Mouse (Mus musculus): ENCODE measurements around the gene Tmem52b. TPM values are rescaled to one million over a fixed set of nuclear protein-coding genes. Genes with fewer than 3 reads are reported as not detected.

Tmem52b gene
- polyA plus RNA-seq, 1 experiment from 2014 or later, result not detected

DNA sequence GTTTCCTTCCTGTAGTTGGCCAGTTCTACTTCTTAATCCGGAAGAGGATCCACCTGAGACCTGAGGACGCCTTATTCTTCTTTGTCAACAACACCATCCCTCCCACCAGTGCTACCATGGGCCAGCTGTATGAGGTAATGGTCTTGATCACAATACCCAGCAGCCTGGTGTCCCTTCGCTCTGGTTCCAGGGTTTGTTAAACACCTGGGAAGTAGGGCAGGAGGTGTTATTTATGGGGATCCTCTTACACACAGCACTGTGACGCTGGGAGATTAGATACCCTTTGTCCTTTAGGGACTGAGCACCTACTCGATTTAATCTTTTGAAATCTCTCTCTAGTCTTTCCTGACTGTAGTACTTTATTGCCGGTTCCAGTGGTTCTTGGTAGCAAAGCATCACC lies 26.2 kb downstream of the Tmem52b start:
- H3K4me2 ChIP-seq (ENCODE audit: low read depth, low read length), result no peak overlapping the region
- H3K4me3 ChIP-seq (ENCODE audit: low read depth, low read length), result no peak overlapping the region
- no peaks in the 10 kb centered on the region for H3K27me3 ChIP-seq (ENCODE audit: control insufficient read depth, insufficient read depth, low read length)
- H3K9ac ChIP-seq (replicated peaks; ENCODE audit: low read depth, low read length), result no peak overlapping the region
- no peak for ATAC-seq (ENCODE audit: low read depth)
- 94% methylated on average over 6 of the region's 6 CpGs for WGBS
- no peaks in the 10 kb centered on the region for H3K9me3 ChIP-seq (ENCODE audit: control insufficient read depth, low read length)
- peaks cover 43% of the 10 kb centered on the region for H3K36me3 ChIP-seq (ENCODE audit: control insufficient read depth, insufficient read depth, low read length)
- no peak overlapping the region for H3K27ac ChIP-seq (ENCODE audit: low read depth, low read length)
- H3K4me1 ChIP-seq (ENCODE audit: control insufficient read depth, insufficient read depth, low read length), result peaks cover 19% of the 10 kb centered on the region

DNA sequence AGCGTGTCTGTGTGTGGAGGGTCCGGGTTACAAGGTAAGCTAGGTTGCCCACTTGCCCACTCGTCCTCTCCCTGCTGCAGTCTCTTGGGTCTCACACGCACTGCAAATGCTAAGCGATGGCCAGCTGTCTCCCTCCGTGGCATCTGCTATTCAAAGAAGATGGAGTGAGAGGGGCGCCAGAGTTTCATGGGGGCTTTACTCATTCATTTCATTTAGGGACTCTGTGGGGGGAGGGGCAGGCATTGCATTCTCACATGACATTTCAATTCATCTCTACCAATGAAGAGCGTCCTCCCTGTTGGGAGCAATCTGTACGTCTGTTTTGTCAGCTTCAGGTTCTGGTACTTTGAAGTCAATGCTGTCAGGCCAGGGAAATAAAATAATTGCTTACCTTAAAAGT lies 29.6 kb downstream of the Tmem52b start:
- no peak overlapping the region for H3K9ac ChIP-seq (replicated peaks; ENCODE audit: low read depth, low read length)
- H3K27ac ChIP-seq (ENCODE audit: low read depth, low read length), result no peak overlapping the region
- H3K4me3 ChIP-seq (ENCODE audit: low read depth, low read length), result no peak overlapping the region
- H3K36me3 ChIP-seq (ENCODE audit: control insufficient read depth, insufficient read depth, low read length), result peaks cover 43% of the 10 kb centered on the region
- H3K4me2 ChIP-seq (ENCODE audit: low read depth, low read length), result no peak overlapping the region
- 0 out of 2 replicates have a peak, but pooled peaks cover 2% of the 10 kb centered on the region for H3K4me1 ChIP-seq (ENCODE audit: control insufficient read depth, insufficient read depth, low read length)
- H3K9me3 ChIP-seq (ENCODE audit: control insufficient read depth, low read length), result no peaks in the 10 kb centered on the region
- H3K27me3 ChIP-seq (ENCODE audit: control insufficient read depth, insufficient read depth, low read length), result no peaks in the 10 kb centered on the region
- ATAC-seq (ENCODE audit: low read depth), result no peak
- WGBS, result 51% methylated on average over 9 of the region's 9 CpGs

- no peaks in the 10 kb centered on the region for H3K9me3 ChIP-seq (ENCODE audit: control insufficient read depth, low read length)
- no peak overlapping the region for H3K27ac ChIP-seq (ENCODE audit: low read depth, low read length)
- no peak overlapping the region for H3K9ac ChIP-seq (replicated peaks; ENCODE audit: low read depth, low read length)
- no peak overlapping the region for H3K4me2 ChIP-seq (ENCODE audit: low read depth, low read length)
- ATAC-seq (ENCODE audit: low read depth), result no peak
- peaks cover 40% of the 10 kb centered on the region for H3K36me3 ChIP-seq (ENCODE audit: control insufficient read depth, insufficient read depth, low read length)
- H3K4me1 ChIP-seq (ENCODE audit: control insufficient read depth, insufficient read depth, low read length), result no peaks in the 10 kb centered on the region
- whole genome bisulfite sequencing, result 95% methylated on average over 3 of the region's 3 CpGs
- no peaks in the 10 kb centered on the region for H3K27me3 ChIP-seq (ENCODE audit: control insufficient read depth, insufficient read depth, low read length)
- no peak overlapping the region for H3K4me3 ChIP-seq (ENCODE audit: low read depth, low read length)
These were observed 30.2 kb downstream of the Tmem52b start for GRCm38 (mm10) chr6:129542540-129542939.

DNA sequence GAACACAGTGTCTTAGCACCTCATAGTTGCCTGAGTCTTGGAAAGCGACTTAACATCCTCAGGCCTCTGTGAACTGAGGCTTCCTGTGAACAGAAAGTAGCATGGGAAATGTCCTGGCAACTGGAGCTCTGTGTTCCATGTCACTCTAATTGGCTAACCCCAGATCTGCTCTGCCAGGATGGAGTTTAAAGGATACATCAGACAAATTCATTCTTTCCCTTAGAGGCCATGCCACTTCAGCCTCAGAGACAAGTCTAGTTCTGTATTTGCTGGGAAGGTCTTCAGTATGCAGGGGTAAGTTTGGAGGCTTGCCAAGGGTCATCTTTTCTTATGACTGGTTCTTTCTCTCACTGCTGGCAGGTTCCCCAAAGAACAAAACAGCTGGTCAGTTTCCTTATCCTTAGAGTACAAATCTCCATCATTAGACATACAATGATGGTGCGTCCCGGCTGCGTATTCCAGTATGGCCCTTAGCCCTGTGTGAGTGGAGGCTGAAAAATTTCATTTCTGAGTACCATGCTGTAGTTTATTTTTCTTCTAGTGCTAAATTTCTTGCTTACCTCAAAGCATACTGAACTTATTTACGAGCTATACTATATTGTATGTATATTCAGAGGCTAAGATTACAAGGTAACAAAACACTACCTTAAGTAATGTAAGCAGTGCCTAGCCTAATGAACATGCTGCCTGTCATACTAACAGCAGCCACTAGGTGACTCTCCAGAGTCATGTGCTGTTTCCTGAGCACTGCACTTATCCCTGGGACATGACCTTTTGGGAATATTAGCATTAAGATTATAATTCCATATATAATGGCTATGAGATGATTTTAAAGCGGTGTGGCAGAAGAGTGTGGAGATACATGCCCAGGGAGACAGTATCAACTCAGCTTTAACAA lies 31.6 kb downstream of the Tmem52b start:
- Histone ChIP-seq H3K36me3 (ENCODE audit: control insufficient read depth, insufficient read depth, low read length) (peaks cover 33% of the 10 kb centered on the region; the same call in 1 of the 2 replicates), H3K9ac (replicated peaks; ENCODE audit: low read depth, low read length) (no peak overlapping the region), H3K4me1 (ENCODE audit: control insufficient read depth, insufficient read depth, low read length) (no peaks in the 10 kb centered on the region), H3K4me2 (ENCODE audit: low read depth, low read length) (no peak overlapping the region), H3K4me3 (ENCODE audit: low read depth, low read length) (no peak overlapping the region), H3K27ac (ENCODE audit: low read depth, low read length) (no peak overlapping the region), H3K9me3 (ENCODE audit: control insufficient read depth, low read length) (no peaks in the 10 kb centered on the region), H3K27me3 (ENCODE audit: control insufficient read depth, insufficient read depth, low read length) (no peaks in the 10 kb centered on the region)
- 52% methylated on average over 6 of the region's 6 CpGs for WGBS
- peak; percentile 91 for ATAC-seq (ENCODE audit: low read depth)

DNA sequence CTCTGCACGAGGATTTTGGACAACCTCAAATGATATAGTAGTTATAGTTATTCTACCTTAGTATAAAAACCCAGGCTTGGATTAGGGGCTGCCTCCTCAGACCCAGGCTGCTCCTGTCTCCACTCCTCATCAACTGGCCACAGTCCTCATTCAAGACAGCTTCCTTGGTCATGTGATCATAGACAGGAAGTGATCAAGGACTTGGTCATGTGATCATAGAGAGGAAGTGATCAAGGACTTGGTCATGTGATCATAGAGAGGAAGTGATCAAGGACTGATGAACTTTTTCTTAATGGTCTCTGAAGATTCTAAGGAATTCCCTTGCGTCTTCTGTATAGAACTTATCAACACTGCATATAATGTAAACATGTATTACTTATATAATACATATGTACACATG lies 34.9 kb downstream of the Tmem52b start:
- H3K9me3 ChIP-seq (ENCODE audit: control insufficient read depth, low read length), result no peaks in the 10 kb centered on the region
- WGBS, result 89% methylated on average over 2 of the region's 2 CpGs
- H3K4me3 ChIP-seq (ENCODE audit: low read depth, low read length), result no peak overlapping the region
- no peaks in the 10 kb centered on the region for H3K4me1 ChIP-seq (ENCODE audit: control insufficient read depth, insufficient read depth, low read length)
- peaks cover 7% of the 10 kb centered on the region; the same call in 1 of the 2 replicates for H3K36me3 ChIP-seq (ENCODE audit: control insufficient read depth, insufficient read depth, low read length)
- no peak overlapping the region for H3K4me2 ChIP-seq (ENCODE audit: low read depth, low read length)
- H3K27me3 ChIP-seq (ENCODE audit: control insufficient read depth, insufficient read depth, low read length), result no peaks in the 10 kb centered on the region
- H3K27ac ChIP-seq (ENCODE audit: low read depth, low read length), result no peak overlapping the region
- ATAC-seq (ENCODE audit: low read depth), result no peak
- H3K9ac ChIP-seq (replicated peaks; ENCODE audit: low read depth, low read length), result no peak overlapping the region

- Histone ChIP-seq H3K27ac (ENCODE audit: low read depth, low read length) (no peak overlapping the region), H3K4me1 (ENCODE audit: control insufficient read depth, insufficient read depth, low read length) (no peaks in the 10 kb centered on the region), H3K36me3 (ENCODE audit: control insufficient read depth, insufficient read depth, low read length) (no peaks in the 10 kb centered on the region; the same call in 1 of the 2 replicates), H3K4me2 (ENCODE audit: low read depth, low read length) (no peak overlapping the region), H3K9me3 (ENCODE audit: control insufficient read depth, low read length) (no peaks in the 10 kb centered on the region), H3K9ac (replicated peaks; ENCODE audit: low read depth, low read length) (no peak overlapping the region), H3K4me3 (ENCODE audit: low read depth, low read length) (no peak overlapping the region), H3K27me3 (ENCODE audit: control insufficient read depth, insufficient read depth, low read length) (no peaks in the 10 kb centered on the region)
- WGBS, result 78% methylated on average over 3 of the region's 3 CpGs
- no peak for ATAC-seq (ENCODE audit: low read depth)
These were observed 35.7 kb downstream of the Tmem52b start for GRCm38 (mm10) chr6:129548009-129548408.

GRCm38 (mm10) chr6:129557298-129558023 lies 45.1 kb downstream of the Tmem52b start:
- Histone ChIP-seq H3K9me3 (ENCODE audit: control insufficient read depth, low read length) (no peaks in the 10 kb centered on the region), H3K4me2 (ENCODE audit: low read depth, low read length) (no peak overlapping the region), H3K4me1 (ENCODE audit: control insufficient read depth, insufficient read depth, low read length) (no peaks in the 10 kb centered on the region), H3K36me3 (ENCODE audit: control insufficient read depth, insufficient read depth, low read length) (no peaks in the 10 kb centered on the region), H3K27ac (ENCODE audit: low read depth, low read length) (no peak overlapping the region), H3K27me3 (ENCODE audit: control insufficient read depth, insufficient read depth, low read length) (no peaks in the 10 kb centered on the region), H3K4me3 (ENCODE audit: low read depth, low read length) (no peak overlapping the region), H3K9ac (replicated peaks; ENCODE audit: low read depth, low read length) (no peak overlapping the region)
- peak; percentile 68 for ATAC-seq (ENCODE audit: low read depth)

DNA sequence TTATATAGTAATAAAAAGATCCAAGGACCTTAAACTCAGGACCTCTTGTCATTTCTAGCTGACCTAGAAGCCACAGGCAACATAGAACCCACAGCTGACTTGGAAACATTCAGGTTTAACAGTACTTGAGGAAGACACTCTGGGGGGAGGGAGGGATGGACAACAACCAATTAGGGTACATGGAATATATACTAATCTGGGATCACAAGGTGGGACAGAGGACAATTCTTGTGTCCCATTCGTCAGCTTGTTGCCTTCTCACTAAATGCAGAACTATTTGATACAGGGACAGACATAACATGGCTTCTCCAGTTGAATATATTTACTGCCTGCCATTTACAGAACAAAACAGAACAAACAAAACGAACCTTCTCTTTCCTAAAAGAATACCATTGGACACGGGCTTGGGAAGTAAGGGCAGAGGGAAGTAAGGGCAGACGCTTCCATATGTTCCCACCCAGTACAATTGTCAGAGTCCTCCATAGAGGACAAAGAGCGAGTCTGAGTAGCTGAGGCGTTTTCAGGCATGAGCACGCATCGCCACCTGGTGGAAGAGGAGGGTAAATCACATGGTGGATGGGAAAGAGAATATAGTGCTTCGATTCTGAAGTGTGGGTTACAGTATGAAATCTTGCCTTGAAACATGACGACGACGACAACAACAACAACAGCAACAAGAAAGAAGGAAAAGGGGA lies 46.7 kb downstream of the Tmem52b start:
- no peaks in the 10 kb centered on the region for H3K4me1 ChIP-seq (ENCODE audit: control insufficient read depth, insufficient read depth, low read length)
- H3K27ac ChIP-seq (ENCODE audit: low read depth, low read length), result no peak overlapping the region
- H3K36me3 ChIP-seq (ENCODE audit: control insufficient read depth, insufficient read depth, low read length), result no peaks in the 10 kb centered on the region
- H3K9me3 ChIP-seq (ENCODE audit: control insufficient read depth, low read length), result no peaks in the 10 kb centered on the region
- H3K27me3 ChIP-seq (ENCODE audit: control insufficient read depth, insufficient read depth, low read length), result no peaks in the 10 kb centered on the region
- peak; percentile 92 for ATAC-seq (ENCODE audit: low read depth)
- no peak overlapping the region for H3K9ac ChIP-seq (replicated peaks; ENCODE audit: low read depth, low read length)
- H3K4me3 ChIP-seq (ENCODE audit: low read depth, low read length), result no peak overlapping the region
- no peak overlapping the region for H3K4me2 ChIP-seq (ENCODE audit: low read depth, low read length)
- 21% methylated on average over 12 of the region's 12 CpGs for WGBS

Measured in neural tube, embryonic 14.5 days (tissue).